Mouse (Mus musculus) liver, adult 2 months (tissue): ENCODE results near the gene Zfp398. TPM values are rescaled to one million over a fixed set of nuclear protein-coding genes. Genes with fewer than 3 reads are reported as not detected.
A peak's percentile ranks its signal among the peaks of the same experiment; 100 is the strongest.

Experiments used
- DNase-seq: peaks from one replicate; pipeline ENCODE4 v3.0.0-alpha.2; 2011; ENCODE audit warnings: low read depth, low spot score; ENCODE audit errors: extremely low read depth
- H3K27ac ChIP-seq: fragments of 200-500 bp; replicated peaks from 2 replicates; pipeline ENCODE4 v1.5.1; 2012; ENCODE audit warnings: low read depth, mild to moderate bottlenecking, control low read depth, inconsistent platforms, low read length; ENCODE audit not compliant: insufficient read depth
- H3K27me3 ChIP-seq: fragments of 200-500 bp; 2 replicates; pipeline ENCODE4 v1.6.1; 2012; ENCODE audit warnings: mild to moderate bottlenecking, moderate library complexity, low read length, inconsistent platforms; ENCODE audit not compliant: control insufficient read depth, insufficient read depth
- H3K36me3 ChIP-seq: fragments of 200-500 bp; 2 replicates; pipeline ENCODE4 v1.6.1; 2012; ENCODE audit warnings: low read length, inconsistent platforms; ENCODE audit not compliant: control insufficient read depth, insufficient read depth
- H3K4me1 ChIP-seq: fragments of 200-500 bp; 2 replicates; pipeline ENCODE4 v1.6.1; 2011; ENCODE audit warnings: low read length; ENCODE audit not compliant: control insufficient read depth, insufficient read depth
- H3K4me3 ChIP-seq: fragments of 200-500 bp; 2 replicates; pipeline ENCODE4 v1.5.1; 2011; ENCODE audit warnings: low read depth, mild to moderate bottlenecking, control low read depth, low read length, moderate library complexity; ENCODE audit not compliant: insufficient read depth
- H3K79me2 ChIP-seq: fragments of 200-500 bp; 2 replicates; pipeline ENCODE4 v1.6.1; 2012; ENCODE audit warnings: inconsistent platforms, mild to moderate bottlenecking, low read length, moderate library complexity; ENCODE audit not compliant: control insufficient read depth, insufficient read depth
- H3K9ac ChIP-seq: fragments of 200-500 bp; 2 replicates; pipeline ENCODE4 v1.6.1; 2012; ENCODE audit warnings: low read depth, mild to moderate bottlenecking, control low read depth, inconsistent platforms, low read length
- CTCF ChIP-seq: fragments of 200-500 bp; IDR thresholded peaks from 2 replicates; pipeline ENCODE4 v1.5.1; 2011; ENCODE audit warnings: low read depth, low read length, control low read depth
- POLR2A ChIP-seq: fragments of 200-500 bp; IDR thresholded peaks from 2 replicates; pipeline ENCODE4 v1.6.1; 2011; ENCODE audit warnings: low read length, control low read depth; ENCODE audit not compliant: insufficient read depth; ENCODE audit errors: extremely low read depth
- WGBS: fragments of 180-500 bp; shearing (Covaris S2); methylation state at CpG from one replicate; pipeline ENCODE4 v1.1.7; 2018; 5-methylcytosine and 5-hydroxymethylcytosine counted together
- polyA plus RNA-seq: library from polyadenylated mRNA; depleted of rRNA; stranded (reverse); fragments of >200 nt; gene quantifications from 2 replicates; pipeline ENCODE4 v1.2.3, GENCODE M21; 2012
- total RNA-seq: library from RNA; depleted of rRNA; stranded (reverse); fragments of >200 nt; gene quantifications from 2 replicates; pipeline ENCODE4 v1.2.3, GENCODE M21; 2014

Gene Zfp398
- total and polyA plus RNA-seq, 2 experiments = 4.0 to 4.5 TPM

- no peak overlapping the region for H3K9ac ChIP-seq
- TF ChIP-seq POLR2A (no peak), CTCF (no peak)
- H3K4me1 ChIP-seq = no peaks in the 10 kb centered on the region; the same call in 1 of the 2 replicates
- no peaks in the 10 kb centered on the region for H3K27me3 ChIP-seq
- H3K27ac ChIP-seq = no peak overlapping the region
- no peaks in the 10 kb centered on the region for H3K36me3 ChIP-seq
- H3K79me2 ChIP-seq = no peaks in the 10 kb centered on the region
- no peak for DNase-seq
- no peak overlapping the region for H3K4me3 ChIP-seq
- 90% methylated on average over 4 of the region's 4 CpGs for WGBS
Observed at GRCm38 (mm10) chr6:47827462-47827861, 8.0 kb upstream of the Zfp398 start.

GRCm38 (mm10) chr6:47828950-47829349 is 6.5 kb upstream of the Zfp398 start:
- Histone ChIP-seq H3K36me3 (no peaks in the 10 kb centered on the region), H3K4me1 (no peaks in the 10 kb centered on the region; the same call in 1 of the 2 replicates), H3K27me3 (no peaks in the 10 kb centered on the region), H3K4me3 (no peak overlapping the region), H3K79me2 (no peaks in the 10 kb centered on the region), H3K9ac (no peak overlapping the region), H3K27ac (no peak overlapping the region)
- 8% methylated on average over 1 of the region's 1 CpGs for whole genome bisulfite sequencing
- TF ChIP-seq CTCF (peak; percentile 48), POLR2A (no peak)
- DNase-seq = peak; percentile 80

GRCm38 (mm10) chr6:47830104-47831078 is 5.1 kb upstream of the Zfp398 start, which contains the start of gene Zfp786:
Gene Zfp786 (minus strand): TSS chr6:47830867.
- peak within 1 kb of the TSS; percentile 94 for H3K9ac ChIP-seq
- 2% methylated on average over 62 of the region's 64 CpGs for WGBS
- no peaks in the 10 kb centered on the region for H3K79me2 ChIP-seq
- no peaks in the 10 kb centered on the region for H3K27me3 ChIP-seq
- H3K4me1 ChIP-seq = peaks cover 1% of the 10 kb centered on the region; the same call in 1 of the 2 replicates
- no peak for TF ChIP-seq POLR2A
- peak; percentile 94 for TF ChIP-seq CTCF
- no peaks in the 10 kb centered on the region for H3K36me3 ChIP-seq
- peak; percentile 46 for DNase-seq
- no peak within 1 kb of the TSS; the same call in 1 of the 2 replicates for H3K27ac ChIP-seq
- peak within 1 kb of the TSS; percentile 87 for H3K4me3 ChIP-seq

GRCm38 (mm10) chr6:47832220-47832619 is 3.2 kb upstream of the Zfp398 start:
- Histone ChIP-seq H3K4me1 (peaks cover 3% of the 10 kb centered on the region; the same call in 1 of the 2 replicates), H3K27me3 (no peaks in the 10 kb centered on the region), H3K27ac (no peak overlapping the region), H3K9ac (no peak overlapping the region), H3K4me3 (no peak overlapping the region), H3K79me2 (no peaks in the 10 kb centered on the region), H3K36me3 (no peaks in the 10 kb centered on the region)
- DNase-seq = no peak
- no peak for TF ChIP-seq CTCF
- no peak for TF ChIP-seq POLR2A
- WGBS = 94% methylated on average over 1 of the region's 1 CpGs

- TF ChIP-seq POLR2A = no peak
- TF ChIP-seq CTCF = no peak
- Histone ChIP-seq H3K27me3 (no peaks in the 10 kb centered on the region), H3K79me2 (peaks cover 14% of the 10 kb centered on the region), H3K27ac (peak overlapping the region; percentile 65), H3K9ac (peak overlapping the region; percentile 96), H3K4me1 (peaks cover 3% of the 10 kb centered on the region; the same call in 1 of the 2 replicates), H3K4me3 (peak overlapping the region; percentile 96), H3K36me3 (peaks cover 4% of the 10 kb centered on the region; the same call in 1 of the 2 replicates)
- WGBS = under 1% methylated on average over 49 of the region's 49 CpGs
- peak; percentile 61 for DNase-seq
Observed at GRCm38 (mm10) chr6:47835984-47836521, 592 bp downstream of the Zfp398 start.
